Mouse (Mus musculus) limb, embryonic 15.5 days (tissue): ENCODE results near the gene Stt3a. TPM values are rescaled to one million over a fixed set of nuclear protein-coding genes. Genes with fewer than 3 reads are reported as not detected.

Source experiments
- ATAC-seq: fragments of 200-750 bp; cut with Nextera tagmentation; 2 replicates; pipeline ENCODE4 v1.8.0; 2017; ENCODE audit warnings: low read depth, moderate TSS enrichment; ENCODE audit not compliant: insufficient number of reproducible peaks, low FRiP score, low TSS enrichment
- H3K27ac ChIP-seq: fragments of 300-500 bp; sonication (generic); 2 replicates; pipeline ENCODE4 v1.5.1; 2015; ENCODE audit warnings: moderate library complexity, mild to moderate bottlenecking, inconsistent platforms
- H3K27me3 ChIP-seq: fragments of 300-500 bp; sonication (generic); 2 replicates; pipeline ENCODE4 v1.6.1; 2015; ENCODE audit warnings: inconsistent platforms
- H3K36me3 ChIP-seq: fragments of 300-500 bp; sonication (generic); 2 replicates; pipeline ENCODE4 v1.6.1; 2015; ENCODE audit warnings: inconsistent platforms
- H3K4me1 ChIP-seq: fragments of 300-500 bp; sonication (generic); 2 replicates; pipeline ENCODE4 v1.6.1; 2015; ENCODE audit warnings: inconsistent platforms
- H3K4me2 ChIP-seq: fragments of 300-500 bp; sonication (generic); 2 replicates; pipeline ENCODE4 v1.6.1; 2015; ENCODE audit warnings: mild to moderate bottlenecking, inconsistent platforms
- H3K4me3 ChIP-seq: fragments of 300-500 bp; sonication (generic); 2 replicates; pipeline ENCODE4 v1.5.1; 2015; ENCODE audit warnings: mild to moderate bottlenecking, inconsistent platforms
- H3K9ac ChIP-seq: fragments of 300-500 bp; sonication (generic); 2 replicates; pipeline ENCODE4 v1.6.1; 2015; ENCODE audit warnings: inconsistent platforms
- H3K9me3 ChIP-seq: fragments of 300-500 bp; sonication (generic); 2 replicates; pipeline ENCODE4 v1.6.1; 2016; ENCODE audit warnings: inconsistent platforms
- WGBS: fragments of 180-500 bp; shearing (Covaris S2); methylation state at CpG from one replicate; pipeline ENCODE4 v1.1.7; 2015; 5-methylcytosine and 5-hydroxymethylcytosine counted together
- polyA plus RNA-seq: library from polyadenylated mRNA; unstranded; fragments of >200 nt; fragmentation: Nextera tagmentation; extraction: Ambion mirVana; gene quantifications from 2 replicates; pipeline ENCODE4 v1.2.1, GENCODE M21; 2015

Stt3a gene
- 315 and 320 TPM in 2 replicates for polyA plus RNA-seq

DNA sequence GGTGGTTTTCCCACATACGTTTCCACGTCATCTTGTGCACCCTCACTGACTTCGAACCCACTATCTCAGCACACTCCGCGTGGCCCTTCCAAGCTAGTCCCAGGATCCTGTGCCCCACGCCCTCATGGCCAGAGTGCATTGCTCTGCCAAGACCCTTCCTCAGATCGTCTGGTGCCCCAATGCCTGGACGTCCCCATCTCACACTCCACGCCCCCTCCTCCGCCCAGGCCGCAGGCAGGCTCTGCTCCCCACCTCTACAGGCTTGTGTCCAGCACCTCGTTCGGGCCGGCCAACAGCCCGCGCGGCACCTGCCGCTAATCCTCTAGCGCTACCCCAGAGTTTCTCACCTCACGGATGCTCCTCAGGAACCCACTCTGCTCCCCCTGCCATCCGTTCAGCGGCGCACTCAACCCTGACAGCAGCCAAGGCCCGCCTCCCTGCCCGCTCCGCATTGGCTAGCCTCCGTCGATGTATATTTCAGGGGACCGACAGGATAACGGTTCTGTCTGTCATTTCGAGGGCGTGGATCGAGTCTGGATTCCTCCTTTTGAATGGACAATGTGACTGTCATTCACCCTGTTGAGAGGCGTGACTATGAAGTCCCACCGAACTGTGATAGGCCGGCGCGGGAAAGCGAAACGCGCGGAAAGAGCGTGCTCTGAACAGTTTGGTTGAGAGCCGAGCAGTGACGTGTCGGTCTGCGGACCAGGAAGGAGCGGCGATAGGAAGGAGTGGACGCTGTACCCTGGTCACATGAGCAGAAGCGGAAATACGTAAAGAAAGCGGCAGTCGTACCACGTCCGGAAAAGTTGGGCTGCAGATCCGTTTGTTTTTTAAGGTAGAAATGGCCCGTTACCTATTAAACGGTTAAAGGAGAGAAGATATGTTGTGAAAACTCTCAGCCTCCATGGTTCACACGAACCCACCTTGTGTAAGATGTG is at the start of gene Stt3a:
Gene Stt3a, minus strand, starts transcription at position 477 of the 941 bp plus-strand sequence.
- Histone ChIP-seq H3K36me3 (peaks cover 15% of the 10 kb centered on the region), H3K9ac (peak within 1 kb of the TSS; percentile 90), H3K27me3 (no peaks in the 10 kb centered on the region), H3K4me1 (peaks cover 13% of the 10 kb centered on the region), H3K9me3 (no peaks in the 10 kb centered on the region), H3K27ac (peak within 1 kb of the TSS; percentile 96), H3K4me3 (peak within 1 kb of the TSS; percentile 99), H3K4me2 (peak within 1 kb of the TSS; percentile 68)
- ATAC-seq = peak; percentile 100
- WGBS = under 1% methylated on average over 60 of the region's 60 CpGs

DNA sequence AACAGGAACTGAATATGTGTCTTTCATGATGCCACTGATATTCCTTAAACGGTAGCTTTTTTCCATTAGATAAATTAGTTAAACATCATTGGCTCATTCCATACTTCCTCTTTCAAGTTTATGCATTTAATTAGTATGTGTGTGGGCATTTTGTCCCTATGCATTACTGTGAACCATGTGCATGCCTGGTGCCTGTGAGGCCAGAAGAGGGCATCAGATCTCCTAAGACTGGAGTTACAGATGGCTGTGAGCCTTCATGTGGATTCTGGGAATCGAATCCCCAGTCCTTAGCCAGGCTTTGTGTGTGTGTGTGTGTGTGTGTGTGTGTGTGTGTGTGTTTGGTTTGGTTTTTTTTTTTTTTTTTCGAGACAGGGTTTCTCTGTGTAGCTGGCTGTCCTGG is 47.0 kb upstream of the Stt3a start:
- no peak overlapping the region for H3K27ac ChIP-seq
- no peak for ATAC-seq
- H3K9ac ChIP-seq = no peak overlapping the region
- no peak overlapping the region for H3K4me2 ChIP-seq
- H3K4me1 ChIP-seq = no peaks in the 10 kb centered on the region
- H3K4me3 ChIP-seq = no peak overlapping the region
- no peaks in the 10 kb centered on the region for H3K9me3 ChIP-seq
- WGBS = 77% methylated on average over 3 of the region's 3 CpGs
- H3K27me3 ChIP-seq = no peaks in the 10 kb centered on the region
- H3K36me3 ChIP-seq = no peaks in the 10 kb centered on the region

GRCm38 (mm10) chr9:36808126-36808785 is 40.8 kb upstream of the Stt3a start:
- H3K4me2 ChIP-seq = no peak overlapping the region
- no peaks in the 10 kb centered on the region for H3K27me3 ChIP-seq
- no peaks in the 10 kb centered on the region for H3K36me3 ChIP-seq
- no peak for ATAC-seq
- no peaks in the 10 kb centered on the region for H3K9me3 ChIP-seq
- H3K4me3 ChIP-seq = no peak overlapping the region
- no peak overlapping the region for H3K27ac ChIP-seq
- WGBS = 66% methylated on average over 5 of the region's 5 CpGs
- H3K9ac ChIP-seq = no peak overlapping the region
- no peaks in the 10 kb centered on the region for H3K4me1 ChIP-seq

GRCm38 (mm10) chr9:36805256-36805975 is 37.9 kb upstream of the Stt3a start:
- Histone ChIP-seq H3K4me1 (no peaks in the 10 kb centered on the region), H3K9me3 (no peaks in the 10 kb centered on the region), H3K4me3 (no peak overlapping the region), H3K36me3 (no peaks in the 10 kb centered on the region), H3K27me3 (no peaks in the 10 kb centered on the region), H3K4me2 (no peak overlapping the region), H3K27ac (no peak overlapping the region), H3K9ac (no peak overlapping the region)
- no peak for ATAC-seq
- 61% methylated on average over 3 of the region's 3 CpGs for WGBS

DNA sequence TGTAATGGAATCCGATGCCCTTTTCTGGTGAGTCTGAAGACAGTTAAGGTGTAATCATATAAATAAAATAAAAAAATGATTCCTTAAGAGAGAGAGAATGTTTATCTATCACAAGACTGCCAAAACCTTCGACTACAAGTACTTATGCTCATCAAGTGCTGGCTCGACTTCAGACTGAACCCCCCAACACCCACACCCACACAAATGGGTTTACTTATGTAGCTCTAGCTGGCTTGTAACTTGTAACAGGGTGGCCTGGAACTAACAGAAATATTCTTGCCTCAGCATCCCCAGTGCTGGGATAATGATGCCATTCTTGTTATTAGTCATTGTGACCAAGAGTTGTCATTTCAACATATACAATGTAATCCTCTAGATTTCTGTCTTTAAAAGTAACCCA is 36.4 kb upstream of the Stt3a start:
- H3K9me3 ChIP-seq = no peaks in the 10 kb centered on the region
- 87% methylated on average over 3 of the region's 3 CpGs for WGBS
- no peaks in the 10 kb centered on the region for H3K4me1 ChIP-seq
- H3K9ac ChIP-seq = no peak overlapping the region
- no peak for ATAC-seq
- H3K4me3 ChIP-seq = no peak overlapping the region
- H3K27ac ChIP-seq = no peak overlapping the region
- H3K36me3 ChIP-seq = no peaks in the 10 kb centered on the region
- no peak overlapping the region for H3K4me2 ChIP-seq
- H3K27me3 ChIP-seq = no peaks in the 10 kb centered on the region

DNA sequence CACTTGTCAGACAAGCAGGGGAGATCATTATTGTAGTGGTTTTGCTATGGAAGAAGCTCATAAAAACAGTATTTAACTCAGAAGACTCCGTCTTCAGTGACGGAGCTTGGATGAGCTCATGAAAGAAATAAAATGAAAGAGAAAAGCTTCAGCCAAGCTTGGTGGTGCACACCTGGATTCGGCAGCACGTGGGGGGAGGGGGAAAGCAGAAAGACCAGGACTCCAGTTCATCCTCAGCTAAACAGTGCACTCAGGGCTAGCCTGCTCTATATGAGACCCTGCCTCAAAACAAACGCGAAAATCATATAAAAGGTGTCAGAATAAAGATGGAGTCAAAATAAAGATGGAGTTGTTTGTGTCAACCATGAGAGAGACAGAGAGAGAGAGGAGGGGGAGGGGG is 35.9 kb upstream of the Stt3a start:
- Histone ChIP-seq H3K27me3 (no peaks in the 10 kb centered on the region), H3K9me3 (no peaks in the 10 kb centered on the region), H3K9ac (no peak overlapping the region), H3K27ac (no peak overlapping the region), H3K4me1 (no peaks in the 10 kb centered on the region), H3K36me3 (no peaks in the 10 kb centered on the region), H3K4me3 (no peak overlapping the region), H3K4me2 (no peak overlapping the region)
- 64% methylated on average over 6 of the region's 6 CpGs for WGBS
- no peak for ATAC-seq

DNA sequence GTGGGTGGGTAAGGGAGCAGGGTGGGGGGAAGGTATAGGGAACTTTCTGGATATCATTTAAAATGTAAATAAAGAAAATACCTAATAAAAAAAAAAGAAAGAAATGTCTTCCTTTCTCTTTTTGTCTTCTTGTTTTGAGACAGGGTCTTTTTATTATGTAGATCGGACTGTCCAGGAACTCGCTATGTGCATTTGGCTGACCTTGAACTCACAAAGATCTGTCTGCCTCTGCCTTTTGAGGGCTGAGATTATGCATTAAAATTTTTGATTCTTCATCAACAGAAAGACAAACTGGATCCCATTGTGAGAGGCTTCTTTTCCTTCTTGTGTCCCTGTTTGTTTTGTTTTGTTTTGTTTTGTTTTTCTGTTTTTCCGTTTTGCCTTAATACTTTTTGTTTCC is 35.5 kb upstream of the Stt3a start:
- WGBS = 79% methylated on average over 3 of the region's 3 CpGs
- no peak overlapping the region for H3K4me3 ChIP-seq

GRCm38 (mm10) chr9:36801961-36802360 is 34.5 kb upstream of the Stt3a start:
- no peaks in the 10 kb centered on the region for H3K27me3 ChIP-seq
- H3K4me2 ChIP-seq = no peak overlapping the region
- no peaks in the 10 kb centered on the region for H3K36me3 ChIP-seq
- H3K4me1 ChIP-seq = no peaks in the 10 kb centered on the region
- whole genome bisulfite sequencing = 82% methylated on average over 2 of the region's 2 CpGs
- H3K9ac ChIP-seq = no peak overlapping the region
- H3K4me3 ChIP-seq = no peak overlapping the region
- no peak for ATAC-seq
- no peaks in the 10 kb centered on the region for H3K9me3 ChIP-seq
- H3K27ac ChIP-seq = no peak overlapping the region

More for the DNA sequence above, 35.5 kb upstream of the Stt3a start:
- H3K36me3 ChIP-seq = no peaks in the 10 kb centered on the region
- ATAC-seq = no peak
- H3K9ac ChIP-seq = no peak overlapping the region
- no peaks in the 10 kb centered on the region for H3K27me3 ChIP-seq
- H3K27ac ChIP-seq = no peak overlapping the region
- H3K9me3 ChIP-seq = no peaks in the 10 kb centered on the region
- no peak overlapping the region for H3K4me2 ChIP-seq
- H3K4me1 ChIP-seq = no peaks in the 10 kb centered on the region

DNA sequence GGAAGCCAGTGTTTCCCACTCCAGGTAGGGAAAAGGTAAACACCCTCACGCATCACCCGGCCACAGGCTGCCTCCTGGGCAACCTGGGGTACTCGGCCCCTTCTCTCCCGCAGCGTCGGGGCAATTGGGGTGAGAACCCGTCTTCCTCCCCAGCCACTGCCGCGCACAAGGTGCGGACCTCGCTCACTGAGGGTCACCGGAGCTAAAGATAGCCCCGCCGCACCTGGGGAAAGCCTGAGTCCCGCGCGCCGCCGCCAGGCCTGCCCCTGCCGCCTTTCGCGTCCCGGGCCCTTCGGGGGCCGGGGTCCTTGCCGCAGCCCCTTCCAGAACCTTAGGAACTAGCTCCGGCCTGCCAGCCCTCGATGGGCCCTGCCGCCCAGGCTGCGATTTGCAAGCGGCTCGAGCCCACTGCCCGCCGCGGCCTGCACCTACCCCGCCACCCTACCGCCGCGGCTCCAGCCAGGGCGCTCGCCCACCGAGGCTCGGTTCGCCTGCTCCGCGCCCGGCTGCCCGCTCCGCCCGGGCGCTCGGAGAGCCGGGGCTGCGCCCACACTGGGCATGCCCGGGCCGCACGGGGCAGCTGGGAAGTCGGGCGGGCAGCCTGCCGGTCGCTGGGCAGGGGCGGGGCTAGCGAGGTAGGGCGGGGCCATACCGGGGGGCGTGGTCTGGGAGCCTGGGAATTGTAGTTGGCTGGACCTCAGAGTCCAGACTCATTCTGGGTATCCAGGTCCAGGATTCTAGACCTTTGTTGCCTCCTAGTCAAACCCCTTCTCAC is 29.5 kb upstream of the Stt3a start, which contains the start of gene Ei24:
Gene Ei24, minus strand, starts transcription at position 613 of the 775 bp plus-strand sequence.
- Histone ChIP-seq H3K4me2 (peak within 1 kb of the TSS; percentile 70), H3K36me3 (peaks cover under 1% of the 10 kb centered on the region; the same call in 1 of the 2 replicates), H3K4me1 (peaks cover 8% of the 10 kb centered on the region; the same call in 1 of the 2 replicates), H3K27ac (peak within 1 kb of the TSS; percentile 77), H3K9ac (peak within 1 kb of the TSS; percentile 95), H3K4me3 (peak within 1 kb of the TSS; percentile 97), H3K9me3 (no peaks in the 10 kb centered on the region), H3K27me3 (no peaks in the 10 kb centered on the region)
- peak; percentile 94 for ATAC-seq
- under 1% methylated on average over 66 of the region's 66 CpGs for WGBS

DNA sequence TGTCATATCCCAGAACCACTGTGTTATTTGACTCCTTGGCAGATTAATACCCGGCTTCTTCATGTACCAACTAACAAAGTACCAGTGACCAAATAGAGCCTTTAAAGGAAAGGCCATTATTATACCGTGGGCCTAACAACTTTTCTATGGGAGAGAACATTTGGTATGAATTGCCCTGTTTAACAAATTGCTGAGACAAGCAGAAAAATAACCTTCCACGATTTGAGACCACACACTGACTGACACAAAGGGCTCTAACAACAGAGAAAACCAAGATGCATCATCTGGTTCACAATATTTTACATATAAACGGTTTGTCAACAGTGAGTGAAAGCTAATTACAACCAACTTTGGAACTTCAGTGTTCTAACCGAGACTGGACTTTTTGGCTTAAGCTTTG is 28.7 kb upstream of the Stt3a start:
- H3K4me3 ChIP-seq = peak overlapping the region; percentile 97
- H3K9ac ChIP-seq = peak overlapping the region; percentile 95; the same call in 1 of the 2 replicates
- H3K27me3 ChIP-seq = no peaks in the 10 kb centered on the region
- H3K36me3 ChIP-seq = peaks cover 7% of the 10 kb centered on the region
- no peak for ATAC-seq
- H3K4me1 ChIP-seq = peaks cover 8% of the 10 kb centered on the region; the same call in 1 of the 2 replicates
- 13% methylated on average over 5 of the region's 5 CpGs for WGBS
- no peaks in the 10 kb centered on the region for H3K9me3 ChIP-seq
- H3K27ac ChIP-seq = no peak overlapping the region
- H3K4me2 ChIP-seq = peak overlapping the region; percentile 70

DNA sequence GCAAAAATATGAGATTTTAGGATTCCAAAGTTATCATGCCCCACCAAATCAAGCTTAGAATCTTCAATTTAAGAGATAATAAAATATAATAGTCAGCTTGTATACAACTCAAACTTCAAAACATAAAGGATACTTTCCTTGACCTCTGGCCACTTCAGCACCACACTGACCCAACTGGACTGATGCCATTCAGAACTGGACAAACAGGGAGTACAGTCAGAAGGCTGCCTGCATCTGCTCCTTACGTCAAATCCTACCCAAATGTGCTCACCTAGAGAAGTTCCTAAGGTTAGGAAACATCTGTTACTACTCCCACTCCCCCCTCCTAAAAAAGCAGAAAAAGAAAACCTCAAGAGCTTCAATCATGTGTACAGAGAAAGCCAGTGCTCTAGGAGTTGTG is 28.1 kb upstream of the Stt3a start:
- no peak overlapping the region for H3K4me2 ChIP-seq
- no peak for ATAC-seq
- 72% methylated on average over 1 of the region's 1 CpGs for WGBS
- peaks cover 8% of the 10 kb centered on the region; the same call in 1 of the 2 replicates for H3K4me1 ChIP-seq
- no peak overlapping the region for H3K4me3 ChIP-seq
- no peaks in the 10 kb centered on the region for H3K9me3 ChIP-seq
- H3K9ac ChIP-seq = no peak overlapping the region
- H3K36me3 ChIP-seq = peaks cover 12% of the 10 kb centered on the region
- H3K27ac ChIP-seq = no peak overlapping the region
- no peaks in the 10 kb centered on the region for H3K27me3 ChIP-seq
